Mouse (Mus musculus): ENCODE results near the gene Arhgef2. TPM values are rescaled to one million over a fixed set of nuclear protein-coding genes. Genes with fewer than 3 reads are reported as not detected.

The Arhgef2 gene
- total RNA-seq, 2 experiments from 2014 or later = 250 to 265 TPM

- DNase-seq = no peak
Measured at GRCm38 (mm10) chr3:88621537-88622112, 15.9 kb downstream of the Arhgef2 start.

GRCm38 (mm10) chr3:88622113-88622940 lies 16.6 kb downstream of the Arhgef2 start:
- DNase-seq = no peak

GRCm38 (mm10) chr3:88622941-88623345 lies 17.2 kb downstream of the Arhgef2 start:
- no peak for DNase-seq

GRCm38 (mm10) chr3:88623346-88624135 lies 17.8 kb downstream of the Arhgef2 start:
- no peak for DNase-seq

- no peak for DNase-seq
Measured at GRCm38 (mm10) chr3:88624324-88624723, 18.6 kb downstream of the Arhgef2 start.

- DNase-seq = no peak
Measured at GRCm38 (mm10) chr3:88624951-88625350, 19.2 kb downstream of the Arhgef2 start.

- no peak for DNase-seq
Measured at GRCm38 (mm10) chr3:88625531-88625930, 19.8 kb downstream of the Arhgef2 start.

- peak in 1 of 2 experiments; percentile 17 for DNase-seq
Measured at GRCm38 (mm10) chr3:88626316-88626715, 20.6 kb downstream of the Arhgef2 start.

- no peak for DNase-seq
Measured at GRCm38 (mm10) chr3:88627114-88627513, 21.3 kb downstream of the Arhgef2 start.

- DNase-seq = no peak
Measured at GRCm38 (mm10) chr3:88627535-88627934, 21.8 kb downstream of the Arhgef2 start.

- no peak for DNase-seq
Measured at GRCm38 (mm10) chr3:88628766-88629165, 23.0 kb downstream of the Arhgef2 start.

- DNase-seq = peak; percentile 79 to 87
Measured at GRCm38 (mm10) chr3:88629244-88629643, 23.5 kb downstream of the Arhgef2 start.

- no peak for DNase-seq
Measured at GRCm38 (mm10) chr3:88630018-88630417, 24.3 kb downstream of the Arhgef2 start.

- peak; percentile 63 to 65 for DNase-seq
Measured at GRCm38 (mm10) chr3:88630849-88631341, 25.1 kb downstream of the Arhgef2 start.

GRCm38 (mm10) chr3:88631921-88632587 lies 26.3 kb downstream of the Arhgef2 start:
- no peak for DNase-seq

GRCm38 (mm10) chr3:88633056-88633455 lies 27.3 kb downstream of the Arhgef2 start:
- peak in 1 of 2 experiments; percentile 3 for DNase-seq

- DNase-seq = peak in 1 of 2 experiments; percentile 4
Measured at GRCm38 (mm10) chr3:88635506-88636275, 29.9 kb downstream of the Arhgef2 start.

- peak in 1 of 2 experiments; percentile 3 for DNase-seq
Measured at GRCm38 (mm10) chr3:88636555-88636986, 30.8 kb downstream of the Arhgef2 start.

- DNase-seq = peak in 1 of 2 experiments; percentile 1
Measured at GRCm38 (mm10) chr3:88637134-88637533, 31.4 kb downstream of the Arhgef2 start.

- DNase-seq = peak in 1 of 2 experiments; percentile 1
Measured at GRCm38 (mm10) chr3:88639239-88639638, 33.5 kb downstream of the Arhgef2 start.

GRCm38 (mm10) chr3:88640676-88641075 lies 34.9 kb downstream of the Arhgef2 start:
- DNase-seq = peak in 1 of 2 experiments; percentile 11

Measured in layer of hippocampus, postnatal 36 days (tissue).